Mouse (Mus musculus) testis, adult 2 months (tissue): Measurements from ENCODE around the gene Iba57. TPM values are rescaled to one million over a fixed set of nuclear protein-coding genes. Genes with fewer than 3 reads are reported as not detected.

Experiments used
- H3K27ac ChIP-seq: fragments of 200-500 bp; 2 replicates; pipeline ENCODE4 v1.5.1; 2012; ENCODE audit warnings: low read depth, low read length; ENCODE audit not compliant: control insufficient read depth, insufficient read depth
- H3K27me3 ChIP-seq: fragments of 200-500 bp; 2 replicates; pipeline ENCODE4 v1.6.1; 2012; ENCODE audit warnings: mild to moderate bottlenecking, low read length, moderate library complexity; ENCODE audit not compliant: control insufficient read depth, insufficient read depth
- H3K36me3 ChIP-seq: fragments of 200-500 bp; 2 replicates; pipeline ENCODE4 v1.6.1; 2012; ENCODE audit warnings: mild to moderate bottlenecking, low read length; ENCODE audit not compliant: control insufficient read depth, insufficient read depth
- H3K4me1 ChIP-seq: fragments of 200-500 bp; 2 replicates; pipeline ENCODE4 v1.6.1; 2012; ENCODE audit warnings: low read length; ENCODE audit not compliant: control insufficient read depth, insufficient read depth
- H3K4me3 ChIP-seq: fragments of 200-500 bp; 2 replicates; pipeline ENCODE4 v1.5.1; 2012; ENCODE audit warnings: low read depth, mild to moderate bottlenecking, low read length, moderate library complexity, mixed read lengths; ENCODE audit not compliant: control insufficient read depth
- CTCF ChIP-seq: fragments of 200-500 bp; IDR thresholded peaks from 2 replicates; pipeline ENCODE4 v1.5.1; 2012; ENCODE audit warnings: low read depth, mild to moderate bottlenecking, inconsistent platforms, low read length, moderate library complexity; ENCODE audit not compliant: control insufficient read depth, insufficient read depth, insufficient replicate concordance
- POLR2A ChIP-seq: fragments of 200-500 bp; IDR thresholded peaks from 2 replicates; pipeline ENCODE4 v1.6.1; 2012; ENCODE audit warnings: low read depth, mild to moderate bottlenecking, inconsistent platforms, low read length, moderate library complexity; ENCODE audit not compliant: control insufficient read depth
- polyA plus RNA-seq: library from polyadenylated mRNA; depleted of rRNA; stranded (reverse); fragments of >200 nt; gene quantifications from 2 replicates; pipeline ENCODE4 v1.2.3, GENCODE M21; 2012

Gene Iba57
- polyA plus RNA-seq, 1 experiment = 10.3 TPM

DNA sequence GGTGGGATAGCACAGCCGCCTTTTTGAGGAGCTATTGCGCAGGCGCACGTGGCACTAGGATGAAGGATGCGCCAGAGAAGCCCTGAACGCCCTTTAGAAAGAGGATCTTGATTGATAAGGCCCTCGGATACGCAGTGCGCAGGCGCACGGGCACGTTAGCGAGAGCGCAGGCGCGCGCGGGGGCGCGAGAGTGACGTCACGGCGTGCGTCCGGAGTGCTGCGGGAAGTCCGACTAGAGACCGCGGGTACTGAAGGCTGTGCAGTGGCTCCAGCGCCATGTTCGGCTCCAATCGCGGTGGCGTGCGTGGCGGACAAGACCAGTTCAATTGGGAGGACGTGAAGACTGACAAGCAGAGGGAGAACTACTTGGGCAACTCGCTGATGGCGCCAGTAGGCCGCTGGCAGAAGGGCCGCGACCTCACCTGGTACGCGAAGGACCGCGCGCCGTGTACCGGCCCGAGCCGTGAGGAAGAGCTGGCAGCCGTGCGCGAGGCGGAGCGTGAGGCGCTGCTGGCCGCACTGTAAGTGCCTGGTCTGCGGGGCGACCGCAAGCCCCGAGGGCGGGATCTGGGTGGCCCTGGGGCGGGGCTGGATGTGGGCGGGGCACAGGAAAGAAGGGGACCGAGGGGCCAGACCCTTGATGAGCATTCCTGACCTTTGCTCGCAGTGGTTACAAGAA lies 44.8 kb upstream of the Iba57 start, which contains the start of gene 2310033P09Rik:
Gene 2310033P09Rik (plus strand): TSS at position 169 of the 679 bp plus-strand sequence.
- Histone ChIP-seq H3K4me3 (peak within 1 kb of the TSS; percentile 98), H3K27ac (peak within 1 kb of the TSS; percentile 96), H3K36me3 (no peaks in the 10 kb centered on the region; the same call in 1 of the 2 replicates), H3K4me1 (peaks cover 7% of the 10 kb centered on the region), H3K27me3 (no peaks in the 10 kb centered on the region)
- TF ChIP-seq CTCF = peak; percentile 18; the same call in 1 of the 2 replicates
- peak; percentile 94 for TF ChIP-seq POLR2A

DNA sequence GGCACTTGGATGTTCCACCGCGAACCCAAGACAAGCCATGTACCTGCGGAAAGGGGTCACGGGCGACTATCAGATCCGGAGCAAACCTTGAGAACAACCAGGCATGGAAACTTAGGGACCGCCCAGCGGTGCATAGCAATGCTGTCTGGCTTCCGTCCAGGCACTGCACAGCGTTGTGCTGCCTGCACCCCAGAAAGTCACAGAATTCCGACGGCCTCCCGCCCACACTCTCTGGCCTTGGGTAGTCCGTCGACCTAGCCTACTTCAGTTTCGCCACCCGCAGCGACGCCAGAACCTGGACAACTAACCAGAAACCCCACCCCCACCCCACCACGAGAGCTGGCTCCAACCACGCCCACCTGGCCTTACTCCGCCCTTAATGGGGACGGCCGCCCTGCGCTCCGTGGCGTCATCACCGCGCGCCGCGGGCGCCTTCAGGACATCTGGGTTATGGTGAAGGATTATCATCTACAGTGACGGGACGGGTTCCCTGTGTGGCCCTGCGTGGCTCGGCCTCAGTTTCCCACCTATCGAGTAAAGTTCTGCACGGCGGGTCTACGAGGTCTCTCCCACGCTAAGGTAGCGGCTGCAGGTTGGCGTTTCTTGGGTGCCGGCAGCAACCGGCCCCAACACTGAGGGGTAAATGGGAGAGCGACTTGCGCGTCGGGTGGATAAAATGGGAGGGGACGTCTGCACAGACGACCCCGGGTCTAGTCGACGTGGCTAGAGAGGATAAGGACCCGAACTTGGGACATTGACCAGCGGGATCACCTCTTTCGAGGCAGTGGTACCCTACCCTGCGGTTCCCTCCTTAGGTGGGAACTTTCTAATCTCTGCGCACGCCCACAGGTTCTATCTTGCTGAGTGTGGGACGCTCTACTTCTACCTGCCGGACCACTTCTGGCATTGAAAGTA lies 38.8 kb upstream of the Iba57 start, which contains the start of gene Mrpl55:
Gene Mrpl55 (plus strand): TSS at position 406 of the 915 bp plus-strand sequence.
- H3K4me1 ChIP-seq = peaks cover 14% of the 10 kb centered on the region
- H3K27ac ChIP-seq = peak within 1 kb of the TSS; percentile 74
- H3K4me3 ChIP-seq = peak within 1 kb of the TSS; percentile 100
- H3K27me3 ChIP-seq = no peaks in the 10 kb centered on the region
- H3K36me3 ChIP-seq = no peaks in the 10 kb centered on the region; the same call in 1 of the 2 replicates
- TF ChIP-seq POLR2A (peak; percentile 64; the same call in 1 of the 2 replicates), CTCF (no peak)

DNA sequence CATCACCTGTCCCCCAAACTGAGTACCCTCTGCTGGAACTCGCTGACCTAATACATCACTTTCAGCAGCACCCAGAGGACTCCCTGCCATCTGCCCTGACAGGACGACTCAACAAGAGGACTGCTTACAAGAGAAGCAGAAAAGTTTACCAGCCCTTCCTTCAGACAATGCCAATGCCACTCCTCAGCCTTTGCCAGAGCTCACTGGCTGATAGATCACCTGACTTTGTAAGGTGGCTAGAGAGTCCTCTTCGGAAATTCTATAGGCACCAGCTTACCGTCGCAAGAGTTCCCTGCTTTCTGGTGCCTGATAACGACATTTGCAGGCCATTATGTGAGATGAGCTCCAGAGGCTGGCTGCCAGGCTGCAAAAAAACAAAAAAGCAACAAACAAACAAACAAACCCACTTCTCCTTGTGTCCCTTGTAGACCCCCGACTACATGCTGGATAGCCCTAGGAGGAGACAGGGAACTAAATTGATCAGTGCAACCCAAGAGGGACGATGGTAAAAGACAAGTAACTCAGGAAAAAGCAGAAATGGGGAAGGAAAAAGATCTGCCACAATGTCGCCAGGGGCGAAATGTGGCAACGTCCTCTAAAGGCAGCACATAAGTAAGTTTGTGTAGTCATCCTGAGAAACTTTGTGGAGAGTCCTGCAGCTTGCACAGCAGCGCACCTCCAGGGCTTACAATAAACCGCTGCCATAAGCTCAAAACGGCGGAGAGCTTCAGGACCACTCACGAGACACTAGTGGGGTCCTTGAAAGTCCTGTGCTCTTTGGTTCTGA lies 37.9 kb upstream of the Iba57 start:
- TF ChIP-seq CTCF (no peak), POLR2A (no peak)
- Histone ChIP-seq H3K4me3 (peak overlapping the region; percentile 100), H3K27me3 (no peaks in the 10 kb centered on the region), H3K36me3 (no peaks in the 10 kb centered on the region), H3K27ac (peak overlapping the region; percentile 61), H3K4me1 (peaks cover 14% of the 10 kb centered on the region)

DNA sequence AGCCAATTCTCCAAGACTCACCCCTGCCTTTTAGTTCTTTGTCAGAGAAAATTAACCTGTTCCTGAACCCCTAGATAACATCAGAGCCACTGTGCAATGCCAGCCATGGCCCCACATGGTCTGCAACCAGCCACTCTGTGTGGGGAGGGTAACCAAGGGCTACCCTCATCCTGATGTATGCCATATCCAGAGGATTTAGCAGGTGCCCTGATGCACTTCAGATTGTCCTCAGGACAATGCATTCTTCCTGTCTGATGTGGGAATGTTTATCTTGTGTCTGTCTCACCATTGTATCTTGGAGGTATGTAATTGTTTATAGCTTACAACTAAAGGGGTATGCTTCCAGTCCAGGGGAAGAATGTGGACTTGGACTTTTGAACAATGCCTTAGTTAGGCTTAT lies 32.7 kb upstream of the Iba57 start:
- Histone ChIP-seq H3K36me3 (no peaks in the 10 kb centered on the region), H3K27me3 (no peaks in the 10 kb centered on the region), H3K27ac (no peak overlapping the region), H3K4me3 (no peak overlapping the region), H3K4me1 (peaks cover 3% of the 10 kb centered on the region; the same call in 1 of the 2 replicates)
- no peak for TF ChIP-seq POLR2A
- no peak for TF ChIP-seq CTCF

DNA sequence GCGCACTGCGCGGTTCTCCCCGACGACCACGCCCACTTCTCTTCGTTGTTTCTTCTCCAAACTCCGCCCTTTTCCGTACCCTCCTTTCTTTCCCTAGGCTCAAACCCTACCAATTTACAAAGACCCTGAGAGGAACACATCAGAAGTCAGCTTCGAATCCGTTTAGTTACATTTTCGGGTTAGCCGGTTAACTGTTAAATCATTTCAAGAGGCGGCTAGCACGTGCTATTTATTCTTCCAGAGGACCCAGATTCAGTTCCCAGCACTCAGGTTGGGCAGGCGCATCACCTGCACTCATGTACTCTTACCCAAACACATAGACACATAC lies 28.5 kb upstream of the Iba57 start, which contains the start of gene Guk1:
Gene Guk1 (minus strand): TSS at position 154 of the 328 bp plus-strand sequence.
- Histone ChIP-seq H3K27ac (peak within 1 kb of the TSS; percentile 95), H3K27me3 (no peaks in the 10 kb centered on the region), H3K36me3 (no peaks in the 10 kb centered on the region), H3K4me1 (no peaks in the 10 kb centered on the region), H3K4me3 (peak within 1 kb of the TSS; percentile 91)
- TF ChIP-seq POLR2A (no peak), CTCF (no peak)

DNA sequence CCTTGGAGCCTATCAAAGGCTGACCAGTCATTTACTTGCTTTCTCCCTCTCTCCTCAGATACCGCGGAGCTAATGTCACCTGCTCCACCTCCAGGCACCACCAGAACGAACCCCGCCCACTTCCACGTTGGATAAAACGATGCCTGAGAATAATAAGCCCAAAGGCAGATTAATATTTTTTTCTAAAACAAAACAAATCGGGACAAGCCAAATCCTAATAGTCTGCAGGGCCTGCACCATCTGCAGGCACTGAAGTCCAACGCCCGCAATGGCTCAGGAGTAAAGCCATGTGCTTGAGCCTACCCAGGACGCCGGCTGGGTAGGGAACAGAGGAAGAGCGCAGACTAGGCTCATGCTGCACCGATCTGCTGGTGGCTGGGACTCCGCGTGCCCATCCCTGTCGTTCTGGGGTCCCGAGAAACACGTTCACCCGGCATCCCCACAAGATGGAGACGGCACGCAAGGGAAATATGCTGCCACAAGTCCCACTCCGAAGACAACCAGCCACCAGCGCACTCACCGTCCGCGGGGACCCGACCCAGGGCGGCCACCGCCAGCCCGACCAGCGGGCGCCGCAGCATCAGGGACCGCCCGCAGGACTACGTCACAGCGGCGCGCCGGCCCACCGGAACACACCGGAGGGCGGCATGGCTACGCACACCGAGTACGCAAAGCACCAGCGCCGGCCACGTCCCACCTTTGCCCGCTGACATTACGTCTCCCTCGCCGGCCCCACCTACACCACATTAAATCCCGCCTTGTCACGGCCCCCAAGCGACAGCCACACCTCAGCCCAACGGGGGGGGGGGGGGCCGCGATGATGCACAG lies 27.9 kb upstream of the Iba57 start:
- Histone ChIP-seq H3K4me1 (no peaks in the 10 kb centered on the region), H3K27me3 (no peaks in the 10 kb centered on the region), H3K27ac (peak overlapping the region; percentile 95), H3K36me3 (no peaks in the 10 kb centered on the region), H3K4me3 (peak overlapping the region; percentile 91)
- peak; percentile 86 for TF ChIP-seq POLR2A
- no peak for TF ChIP-seq CTCF
